Mouse (Mus musculus): Measurements from ENCODE around the gene Zfp748. TPM values are rescaled to one million over a fixed set of nuclear protein-coding genes. Genes with fewer than 3 reads are reported as not detected.

The Zfp748 gene
- polyA plus RNA-seq, 1 experiment from 2014 or later: 16.0 TPM

GRCm38 (mm10) chr13:67495631-67496030 is 58.0 kb downstream of the Zfp748 start:
- Histone ChIP-seq H3K4me1 (ENCODE audit: control insufficient read depth, insufficient read depth, low read length) (peaks cover 7% of the 10 kb centered on the region), H3K36me3 (ENCODE audit: control insufficient read depth, insufficient read depth, low read length) (peaks cover 41% of the 10 kb centered on the region), H3K4me2 (ENCODE audit: low read length) (no peak overlapping the region), H3K4me3 (ENCODE audit: low read depth, low read length) (no peak overlapping the region), H3K9ac (ENCODE audit: low read depth, low read length) (no peak overlapping the region), H3K27me3 (ENCODE audit: control insufficient read depth, insufficient read depth, low read depth, low read length) (no peaks in the 10 kb centered on the region), H3K27ac (ENCODE audit: low read length) (no peak overlapping the region), H3K9me3 (replicated peaks; ENCODE audit: control insufficient read depth, low read length, poor library complexity, severe bottlenecking) (peaks cover 14% of the 10 kb centered on the region)
- ATAC-seq: no peak
- WGBS: 95% methylated on average over 1 of the region's 1 CpGs

Other genes with a start within 250 kb of the Zfp748 start
- gene Zfp457, start 247.3 kb downstream of the Zfp748 start, polyA plus RNA-seq (2015; fragmentation: Nextera tagmentation; extraction: Ambion mirVana): 0.97 and 1.2 TPM in 2 replicates
- 1.6 and 1.9 TPM in 2 replicates for gene Zfp595, start 221.3 kb downstream of the Zfp748 start, polyA plus RNA-seq (2015; fragmentation: Nextera tagmentation; extraction: Ambion mirVana)
- gene Gm28044, start 193.3 kb downstream of the Zfp748 start, polyA plus RNA-seq (2015; fragmentation: Nextera tagmentation; extraction: Ambion mirVana): not detected in 2 replicates
- 0.57 and 0.65 TPM in 2 replicates for gene Zfp953, start 193.2 kb downstream of the Zfp748 start, polyA plus RNA-seq (2015; fragmentation: Nextera tagmentation; extraction: Ambion mirVana)
- gene Gm28041, start 178.1 kb downstream of the Zfp748 start, polyA plus RNA-seq (2015; fragmentation: Nextera tagmentation; extraction: Ambion mirVana): 0.31 TPM in 1 of 2 replicates, not detected in the other
- 0.58 and 0.67 TPM in 2 replicates for gene Zfp456, start 178.0 kb downstream of the Zfp748 start, polyA plus RNA-seq (2015; fragmentation: Nextera tagmentation; extraction: Ambion mirVana)
- gene Zfp429, start 154.0 kb downstream of the Zfp748 start, polyA plus RNA-seq (2015; fragmentation: Nextera tagmentation; extraction: Ambion mirVana): 3.8 and 4.0 TPM in 2 replicates
- 0.77 and 1.7 TPM in 2 replicates for gene Zfp459, start 132.4 kb downstream of the Zfp748 start, polyA plus RNA-seq (2015; fragmentation: Nextera tagmentation; extraction: Ambion mirVana)
- 6.5 TPM in 2 replicates for gene Zfp874a, start 102.2 kb downstream of the Zfp748 start, polyA plus RNA-seq (2015; fragmentation: Nextera tagmentation; extraction: Ambion mirVana)
- gene Zfp874b, start 69.6 kb downstream of the Zfp748 start, polyA plus RNA-seq (2015; fragmentation: Nextera tagmentation; extraction: Ambion mirVana): 3.0 and 3.1 TPM in 2 replicates
- 11.4 and 12.9 TPM in 2 replicates for gene Zfp58, start 53.3 kb downstream of the Zfp748 start, polyA plus RNA-seq (2015; fragmentation: Nextera tagmentation; extraction: Ambion mirVana)
- 0.40 and 0.50 TPM in 2 replicates for gene Gm26965, start 27.7 kb downstream of the Zfp748 start, polyA plus RNA-seq (2015; fragmentation: Nextera tagmentation; extraction: Ambion mirVana)
- gene Zfp87, start 27.7 kb downstream of the Zfp748 start, polyA plus RNA-seq (2015; fragmentation: Nextera tagmentation; extraction: Ambion mirVana): 35.8 and 38.0 TPM in 2 replicates
- gene Zfp729b, start 55.9 kb upstream of the Zfp748 start, polyA plus RNA-seq (2015; fragmentation: Nextera tagmentation; extraction: Ambion mirVana): 5.5 and 5.8 TPM in 2 replicates
- 0.50 TPM in 1 of 2 replicates, not detected in the other for gene Gm49345, start 83.9 kb upstream of the Zfp748 start, polyA plus RNA-seq (2015; fragmentation: Nextera tagmentation; extraction: Ambion mirVana)
- gene Zfp729a, start 84.0 kb upstream of the Zfp748 start, polyA plus RNA-seq (2015; fragmentation: Nextera tagmentation; extraction: Ambion mirVana): 2.9 TPM in 2 replicates
- gene Zfp738, start 133.2 kb upstream of the Zfp748 start, polyA plus RNA-seq (2015; fragmentation: Nextera tagmentation; extraction: Ambion mirVana): 14.1 and 16.8 TPM in 2 replicates
- 9.2 and 9.3 TPM in 2 replicates for gene Zfp65, start 175.3 kb upstream of the Zfp748 start, polyA plus RNA-seq (2015; fragmentation: Nextera tagmentation; extraction: Ambion mirVana)
- gene Zfp85, start 201.4 kb upstream of the Zfp748 start, polyA plus RNA-seq (2015; fragmentation: Nextera tagmentation; extraction: Ambion mirVana): 8.5 and 8.9 TPM in 2 replicates
- 3.4 and 4.2 TPM in 2 replicates for gene Zfp493, start 225.9 kb upstream of the Zfp748 start, polyA plus RNA-seq (2015; fragmentation: Nextera tagmentation; extraction: Ambion mirVana)